Mouse (Mus musculus): ENCODE results near the gene Sirpb1a. TPM values are rescaled to one million over a fixed set of nuclear protein-coding genes. Genes with fewer than 3 reads are reported as not detected.

Sirpb1a gene
- 0.29 and 1.4 TPM in 2 replicates for polyA plus RNA-seq (2012; rRNA removed; ENCODE audit: low replicate concordance)

GRCm38 (mm10) chr3:15426447-15426846 is at the start of gene Sirpb1a:
Sirpb1a (minus strand) TSS chr3:15426520.

GRCm38 (mm10) chr3:15332063-15332462 is 94.3 kb downstream of the Sirpb1a start, which contains the start of gene Gm9733:
Gm9733 (minus strand) TSS chr3:15332302.

Other genes starting within 250 kb of the Sirpb1a start
- 0.32 TPM in 2 replicates for gene Gm9733, start 94.2 kb downstream of the Sirpb1a start, polyA plus RNA-seq (2012; rRNA removed; ENCODE audit: low replicate concordance)
- 0.11 and 0.55 TPM in 2 replicates for gene Sirpb1b, start 148.5 kb upstream of the Sirpb1a start, polyA plus RNA-seq (2012; rRNA removed; ENCODE audit: low replicate concordance)

Data from subcutaneous adipose tissue, adult 2 months (tissue).